Mouse (Mus musculus): ENCODE measurements around the gene Fem1a. TPM values are rescaled to one million over a fixed set of nuclear protein-coding genes. Genes with fewer than 3 reads are reported as not detected.
"Not testable (repeated sequence)": the region's sequence is repeated elsewhere in the genome, so short reads cannot be mapped to it uniquely, and the experiment has no call there.

Gene Fem1a
- polyA plus RNA-seq, 1 experiment from 2014 or later, result 15.5 TPM

- H3K36me3 ChIP-seq, result no peaks in the 10 kb centered on the region
- no peak overlapping the region for H3K4me3 ChIP-seq
- H3K27me3 ChIP-seq (ENCODE audit: insufficient read depth, poor library complexity, severe bottlenecking), result no peaks in the 10 kb centered on the region
- H3K27ac ChIP-seq, result no peak overlapping the region
- no peaks in the 10 kb centered on the region for H3K4me1 ChIP-seq (replicated peaks)
- 73% methylated on average over 3 of the region's 3 CpGs for WGBS
- no peaks in the 10 kb centered on the region for H3K9me3 ChIP-seq
- no peak for DNase-seq (ENCODE audit: low spot score)
Measured at GRCm38 (mm10) chr17:56226566-56226965, 30.0 kb upstream of the Fem1a start.

GRCm38 (mm10) chr17:56229943-56230342 is 26.7 kb upstream of the Fem1a start:
- H3K27ac ChIP-seq, result no peak overlapping the region
- H3K4me1 ChIP-seq (replicated peaks), result peaks cover 12% of the 10 kb centered on the region
- 64% methylated on average over 10 of the region's 10 CpGs for WGBS
- no peak overlapping the region for H3K4me3 ChIP-seq
- H3K27me3 ChIP-seq (ENCODE audit: insufficient read depth, poor library complexity, severe bottlenecking), result no peaks in the 10 kb centered on the region
- H3K36me3 ChIP-seq, result no peaks in the 10 kb centered on the region
- no peaks in the 10 kb centered on the region for H3K9me3 ChIP-seq
- DNase-seq (ENCODE audit: low spot score), result no peak

GRCm38 (mm10) chr17:56233389-56233788 is 23.2 kb upstream of the Fem1a start:
- peak overlapping the region; percentile 16; the same call in 1 of the 2 replicates for H3K4me3 ChIP-seq
- 60% methylated on average over 8 of the region's 8 CpGs for WGBS
- H3K27me3 ChIP-seq (ENCODE audit: insufficient read depth, poor library complexity, severe bottlenecking), result no peaks in the 10 kb centered on the region
- no peaks in the 10 kb centered on the region for H3K9me3 ChIP-seq
- no peaks in the 10 kb centered on the region for H3K36me3 ChIP-seq
- no peak overlapping the region for H3K27ac ChIP-seq
- no peak for DNase-seq (ENCODE audit: low spot score)
- peaks cover 19% of the 10 kb centered on the region for H3K4me1 ChIP-seq (replicated peaks)

DNA sequence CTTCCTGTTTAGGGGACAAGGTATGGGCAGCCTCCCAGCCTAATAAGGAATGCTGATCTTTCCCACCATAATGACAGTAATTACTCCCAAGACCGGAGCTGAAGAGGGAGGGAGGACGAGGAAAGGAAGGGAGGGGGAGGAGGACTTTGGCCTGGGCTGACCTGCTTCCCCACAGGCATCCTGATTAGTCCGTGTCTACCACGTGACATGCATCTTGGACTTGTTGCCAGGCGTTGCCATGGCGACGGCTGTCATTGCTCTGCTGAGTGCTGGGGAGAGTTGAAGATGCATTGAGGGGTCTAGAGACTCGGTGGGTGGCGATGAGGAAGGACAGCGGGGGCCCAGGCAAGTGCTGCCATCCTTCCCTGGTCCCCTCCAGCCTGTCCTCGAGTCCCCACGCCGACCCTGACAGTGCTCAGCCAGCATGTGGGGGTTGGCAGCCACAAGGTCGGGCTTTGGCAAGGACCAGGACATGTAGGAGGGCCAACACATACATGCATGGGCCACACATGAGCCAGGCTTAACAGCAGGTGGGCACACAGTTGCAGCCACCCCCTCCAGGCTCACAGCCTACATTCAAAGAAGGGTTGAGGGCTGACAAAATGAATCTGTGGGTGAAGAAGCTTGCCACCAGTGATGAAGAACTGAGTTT is 22.7 kb upstream of the Fem1a start:
- H3K36me3 ChIP-seq, result no peaks in the 10 kb centered on the region
- no peak overlapping the region for H3K27ac ChIP-seq
- 2% methylated on average over 14 of the region's 14 CpGs for WGBS
- peak; percentile 81 for DNase-seq (ENCODE audit: low spot score)
- H3K4me1 ChIP-seq (replicated peaks), result peaks cover 19% of the 10 kb centered on the region
- peak overlapping the region; percentile 16; the same call in 1 of the 2 replicates for H3K4me3 ChIP-seq
- no peaks in the 10 kb centered on the region for H3K27me3 ChIP-seq (ENCODE audit: insufficient read depth, poor library complexity, severe bottlenecking)
- no peaks in the 10 kb centered on the region for H3K9me3 ChIP-seq

GRCm38 (mm10) chr17:56241541-56242401 is 14.8 kb upstream of the Fem1a start:
- Histone ChIP-seq H3K36me3 (no peaks in the 10 kb centered on the region), H3K4me3 (peak overlapping the region; percentile 41), H3K4me1 (replicated peaks) (peaks cover 14% of the 10 kb centered on the region), H3K27ac (no peak overlapping the region), H3K9me3 (no peaks in the 10 kb centered on the region), H3K27me3 (ENCODE audit: insufficient read depth, poor library complexity, severe bottlenecking) (peaks cover 20% of the 10 kb centered on the region)
- DNase-seq (ENCODE audit: low spot score), result peak; percentile 89
- 1% methylated on average over 33 of the region's 33 CpGs for whole genome bisulfite sequencing

- WGBS, result 72% methylated on average over 7 of the region's 7 CpGs
- H3K9me3 ChIP-seq, result no peaks in the 10 kb centered on the region
- no peak for DNase-seq (ENCODE audit: low spot score)
Measured at GRCm38 (mm10) chr17:56245608-56246007, 11.0 kb upstream of the Fem1a start.

DNA sequence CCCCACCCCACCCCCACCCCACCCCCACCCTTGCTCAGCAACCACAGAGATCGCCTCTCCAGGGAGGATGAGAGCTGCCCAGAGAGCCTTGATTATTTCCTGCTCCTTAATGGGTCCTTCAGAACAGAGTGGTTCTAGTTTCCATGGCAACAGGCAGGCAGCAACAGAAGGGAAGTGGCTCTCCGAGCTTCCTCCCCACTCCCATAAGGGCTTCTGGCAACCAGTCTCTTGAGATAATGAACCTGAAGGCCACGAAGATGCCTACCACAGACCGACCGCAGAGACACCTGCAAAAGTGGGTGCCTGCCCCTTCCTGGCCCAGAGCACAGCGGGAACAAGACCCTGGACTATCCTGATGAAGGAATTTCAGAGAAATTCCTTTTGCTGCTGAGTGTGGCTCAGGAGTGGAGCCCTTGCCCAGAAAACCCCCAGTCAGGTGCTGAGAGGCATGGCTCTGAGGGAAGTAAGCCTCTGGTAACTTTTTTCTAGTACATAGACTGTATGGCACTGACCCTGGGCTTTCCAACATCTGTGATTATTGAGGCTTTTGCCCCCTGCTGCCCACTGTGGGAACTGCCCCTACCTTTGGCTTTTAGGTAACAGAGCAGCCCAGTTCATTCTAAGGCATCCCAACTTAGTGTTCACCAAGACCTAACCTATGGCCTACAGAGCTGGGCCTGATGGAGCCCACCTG is 5.3 kb upstream of the Fem1a start:
- Histone ChIP-seq H3K4me3 (0 out of 2 replicates have a peak overlapping the region, but pooled peaks have one; percentile 18), H3K27ac (0 out of 2 replicates have a peak overlapping the region, but pooled peaks have one; percentile 35), H3K9me3 (no peaks in the 10 kb centered on the region), H3K27me3 (ENCODE audit: insufficient read depth, poor library complexity, severe bottlenecking) (0 out of 2 replicates have a peak, but pooled peaks cover 3% of the 10 kb centered on the region), H3K4me1 (replicated peaks) (peaks cover 16% of the 10 kb centered on the region), H3K36me3 (no peaks in the 10 kb centered on the region)
- WGBS, result 28% methylated on average over 6 of the region's 6 CpGs
- peak; percentile 68 for DNase-seq (ENCODE audit: low spot score)

More at GRCm38 (mm10) chr17:56245608-56246007, 11.0 kb upstream of the Fem1a start:
- no peak overlapping the region for H3K27ac ChIP-seq
- no peaks in the 10 kb centered on the region for H3K36me3 ChIP-seq
- no peak overlapping the region for H3K4me3 ChIP-seq
- H3K27me3 ChIP-seq (ENCODE audit: insufficient read depth, poor library complexity, severe bottlenecking), result peaks cover 21% of the 10 kb centered on the region
- H3K4me1 ChIP-seq (replicated peaks), result peaks cover 10% of the 10 kb centered on the region

- DNase-seq (ENCODE audit: low spot score), result no peak
- H3K27ac ChIP-seq, result no peak overlapping the region
- WGBS, result 84% methylated on average over 4 of the region's 4 CpGs
Measured at GRCm38 (mm10) chr17:56254695-56255094, 1.9 kb upstream of the Fem1a start.

DNA sequence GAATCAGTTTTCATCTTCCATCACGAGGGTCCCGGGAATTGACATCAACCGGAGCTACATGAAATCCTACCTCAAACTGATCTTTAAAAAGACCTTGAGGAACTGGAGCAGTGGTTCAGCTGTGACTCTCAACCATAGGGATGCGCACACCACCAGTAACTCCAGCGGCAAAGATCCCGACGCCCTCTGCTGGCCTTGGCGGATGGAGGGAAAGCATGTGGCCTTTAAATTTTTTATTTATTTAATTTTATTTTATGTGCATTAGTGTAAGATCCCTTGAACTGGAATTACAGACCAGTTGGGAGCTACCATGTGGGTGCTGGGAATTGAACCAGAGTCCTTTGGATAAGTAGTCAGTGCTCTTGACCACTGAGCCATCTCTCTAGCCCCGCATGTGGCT is 1.2 kb upstream of the Fem1a start:
- DNase-seq (ENCODE audit: low spot score), result no peak

More at GRCm38 (mm10) chr17:56254695-56255094, 1.9 kb upstream of the Fem1a start:
- Histone ChIP-seq H3K36me3 (peaks cover 20% of the 10 kb centered on the region), H3K4me1 (replicated peaks) (peaks cover 43% of the 10 kb centered on the region), H3K9me3 (no peaks in the 10 kb centered on the region), H3K4me3 (no peak overlapping the region), H3K27me3 (ENCODE audit: insufficient read depth, poor library complexity, severe bottlenecking) (no peaks in the 10 kb centered on the region)

GRCm38 (mm10) chr17:56255863-56256238 is 759 bp upstream of the Fem1a start:
- Histone ChIP-seq H3K4me1 (replicated peaks) (peaks cover 44% of the 10 kb centered on the region), H3K27me3 (ENCODE audit: insufficient read depth, poor library complexity, severe bottlenecking) (no peaks in the 10 kb centered on the region), H3K27ac (peak overlapping the region; percentile 86), H3K36me3 (peaks cover 32% of the 10 kb centered on the region), H3K9me3 (no peaks in the 10 kb centered on the region), H3K4me3 (peak overlapping the region; percentile 74)
- under 1% methylated on average over 32 of the region's 32 CpGs for WGBS
- peak; percentile 98 for DNase-seq (ENCODE audit: low spot score)

More for the DNA sequence above, 1.2 kb upstream of the Fem1a start:
- Histone ChIP-seq H3K27me3 (ENCODE audit: insufficient read depth, poor library complexity, severe bottlenecking) (no peaks in the 10 kb centered on the region), H3K4me1 (replicated peaks) (peaks cover 48% of the 10 kb centered on the region), H3K4me3 (peak overlapping the region; percentile 74), H3K9me3 (no peaks in the 10 kb centered on the region), H3K27ac (peak overlapping the region; percentile 86; the same call in 1 of the 2 replicates), H3K36me3 (peaks cover 28% of the 10 kb centered on the region)
- 19% methylated on average over 9 of the region's 9 CpGs for WGBS

GRCm38 (mm10) chr17:56257181-56257894 is 728 bp downstream of the Fem1a start:
- WGBS, result 11% methylated on average over 58 of the region's 58 CpGs
- peaks cover 40% of the 10 kb centered on the region for H3K4me1 ChIP-seq (replicated peaks)
- peak overlapping the region; percentile 86 for H3K27ac ChIP-seq
- peaks cover 45% of the 10 kb centered on the region for H3K36me3 ChIP-seq
- H3K27me3 ChIP-seq (ENCODE audit: insufficient read depth, poor library complexity, severe bottlenecking), result no peaks in the 10 kb centered on the region
- DNase-seq (ENCODE audit: low spot score), result no peak
- H3K9me3 ChIP-seq, result no peaks in the 10 kb centered on the region
- peak overlapping the region; percentile 74 for H3K4me3 ChIP-seq

DNA sequence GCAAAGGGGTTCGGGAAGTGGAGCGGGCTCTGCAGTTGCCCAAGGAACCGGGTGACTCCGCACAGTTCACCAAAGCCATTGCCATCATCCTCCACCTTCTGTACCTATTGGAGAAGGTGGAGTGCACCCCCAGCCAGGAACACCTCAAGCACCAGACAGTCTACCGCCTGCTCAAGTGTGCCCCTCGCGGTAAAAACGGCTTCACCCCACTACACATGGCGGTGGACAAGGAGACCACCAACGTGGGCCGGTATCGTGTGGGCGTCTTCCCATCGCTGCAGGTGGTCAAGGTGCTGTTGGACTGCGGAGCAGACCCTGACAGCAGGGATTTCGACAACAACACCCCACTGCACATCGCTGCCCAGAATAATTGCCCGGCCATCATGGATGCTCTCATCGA is 1.7 kb downstream of the Fem1a start:
- Histone ChIP-seq H3K4me1 (replicated peaks) (peaks cover 40% of the 10 kb centered on the region), H3K4me3 (peak overlapping the region; percentile 74; the same call in 1 of the 2 replicates), H3K36me3 (peaks cover 55% of the 10 kb centered on the region)
- 96% methylated on average over 19 of the region's 19 CpGs for WGBS
- H3K9me3 ChIP-seq; H3K27ac ChIP-seq; DNase-seq (ENCODE audit: low spot score); H3K27me3 ChIP-seq (ENCODE audit: insufficient read depth, poor library complexity, severe bottlenecking): not testable (repeated sequence)
